Mouse (Mus musculus): Measurements from ENCODE around the gene Tspear.

The Tspear gene

GRCm38 (mm10) chr10:77882553-77882952 is 196.2 kb downstream of the Tspear start:
- no peak for DNase-seq

DNA sequence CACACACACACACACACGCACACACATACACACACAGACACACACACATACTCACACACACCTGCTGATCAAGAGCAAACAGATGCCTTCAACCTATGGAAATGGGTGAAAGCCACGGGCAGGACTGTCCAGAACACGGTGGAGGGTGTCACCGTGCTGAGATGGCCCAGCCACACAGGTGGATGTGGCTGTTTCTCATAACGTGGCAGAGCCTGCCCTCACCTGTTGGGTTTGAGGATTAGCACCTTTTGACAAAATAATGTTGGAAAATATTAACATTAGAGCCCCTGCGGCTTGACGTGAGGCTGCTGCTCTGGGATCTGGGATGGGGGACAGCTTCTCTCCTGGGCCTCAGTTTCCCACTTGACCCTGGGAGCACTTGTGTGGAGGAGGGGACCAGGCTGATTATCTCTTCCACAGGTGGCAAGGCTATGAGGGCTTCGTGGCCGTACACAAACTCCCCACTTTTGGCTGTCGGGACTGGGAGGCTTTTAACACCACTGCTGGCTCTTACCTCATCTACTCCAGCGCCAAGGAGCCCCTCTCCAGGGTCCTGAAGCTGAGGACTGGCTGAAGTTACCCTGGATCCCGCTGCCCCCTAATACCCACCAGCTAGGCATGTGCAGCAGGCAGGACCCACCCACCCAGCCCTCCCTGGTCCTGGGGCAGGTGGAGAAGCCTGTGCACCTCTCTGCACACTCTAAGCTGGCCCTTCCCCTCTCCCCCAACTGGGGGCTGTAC is 199.8 kb downstream of the Tspear start:
- peak; percentile 17 for DNase-seq

GRCm38 (mm10) chr10:77890987-77891565 is 204.7 kb downstream of the Tspear start:
- DNase-seq = no peak

- no peak for DNase-seq
Observed at GRCm38 (mm10) chr10:77895562-77895961, 209.2 kb downstream of the Tspear start.

GRCm38 (mm10) chr10:77900126-77900525 is 213.8 kb downstream of the Tspear start:
- no peak for DNase-seq

- no peak for DNase-seq
Observed at GRCm38 (mm10) chr10:77900903-77901818, 214.8 kb downstream of the Tspear start.

DNA sequence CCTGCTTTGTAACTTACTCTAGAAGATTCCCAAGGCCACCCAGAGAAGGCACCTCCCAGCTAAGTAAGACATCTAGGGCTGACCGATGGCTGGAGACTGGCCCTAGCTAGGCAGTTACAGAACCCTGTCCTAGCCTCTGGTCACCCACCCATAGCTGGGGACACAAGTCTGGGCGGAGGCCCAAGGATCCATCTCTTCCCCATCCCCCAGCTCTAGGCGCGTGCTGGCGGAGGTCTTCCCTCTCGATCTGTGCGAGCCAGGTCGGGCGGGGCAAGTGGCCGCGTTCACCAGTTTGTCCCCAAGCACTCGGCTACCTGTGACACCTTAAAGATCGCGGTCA is 215.5 kb downstream of the Tspear start:
- DNase-seq = no peak

- peak; percentile 82 for DNase-seq
Observed at GRCm38 (mm10) chr10:77902211-77902893, 216.0 kb downstream of the Tspear start, which contains the start of gene Lrrc3. Gene Lrrc3 (minus strand): TSS chr10:77902536.

- peak; percentile 82 for DNase-seq
Observed at GRCm38 (mm10) chr10:77902894-77903715, 216.7 kb downstream of the Tspear start.

DNA sequence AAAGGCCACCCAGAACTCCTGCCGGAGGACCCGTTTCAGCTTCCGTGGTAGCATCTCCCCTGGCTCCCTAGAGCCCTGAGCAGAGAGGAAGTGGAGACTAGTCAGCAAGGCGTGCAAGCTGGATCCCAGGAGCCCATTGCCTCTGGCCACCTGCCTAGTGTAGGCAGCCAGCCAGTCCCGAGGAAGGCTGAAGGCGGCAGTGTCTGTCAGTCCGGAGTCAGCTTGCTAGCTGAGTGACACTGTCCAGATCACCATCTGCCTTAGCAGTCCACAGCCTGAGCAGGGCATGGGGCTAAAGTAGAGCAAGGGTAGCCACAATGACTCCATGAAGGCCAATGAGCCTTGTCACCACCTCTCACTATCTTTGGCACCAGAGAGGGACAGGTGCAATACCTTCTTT is 226.2 kb downstream of the Tspear start:
- no peak for DNase-seq

GRCm38 (mm10) chr10:77913292-77913691 is 226.9 kb downstream of the Tspear start:
- no peak for DNase-seq

DNA sequence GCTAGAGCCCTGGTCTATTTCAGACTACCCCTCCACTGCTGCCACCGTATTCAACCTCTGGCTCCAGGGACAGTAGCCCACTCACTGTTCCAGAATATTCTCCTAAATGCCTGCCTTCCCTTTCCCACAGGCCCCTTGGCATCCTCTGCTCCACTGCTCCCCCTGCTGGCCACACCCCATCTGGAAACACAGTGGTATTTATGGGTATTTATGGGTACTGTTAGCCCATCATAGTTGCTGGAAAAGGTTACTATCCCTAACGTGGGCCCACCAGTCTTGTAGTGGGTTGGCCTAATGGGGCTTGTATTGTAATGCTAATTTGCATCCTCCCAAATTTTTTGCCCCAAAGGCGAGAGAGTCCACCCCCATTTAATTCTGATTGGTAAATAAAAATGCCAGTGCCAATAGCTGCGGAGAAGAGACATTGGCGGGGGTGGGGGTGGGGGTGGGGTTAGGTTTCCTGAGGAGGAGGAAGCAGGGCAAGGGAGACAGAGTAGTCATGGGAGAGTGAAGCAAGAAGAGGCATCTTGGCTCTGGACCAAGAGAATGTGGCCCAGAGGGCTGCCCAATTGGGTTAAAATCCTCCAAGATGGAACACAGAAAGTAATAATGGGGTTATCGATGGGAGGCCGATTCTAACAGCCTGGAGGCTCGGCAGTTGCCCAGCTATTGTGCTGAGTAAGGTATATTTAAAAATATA is 230.4 kb downstream of the Tspear start:
- peak; percentile 65 for DNase-seq

DNA sequence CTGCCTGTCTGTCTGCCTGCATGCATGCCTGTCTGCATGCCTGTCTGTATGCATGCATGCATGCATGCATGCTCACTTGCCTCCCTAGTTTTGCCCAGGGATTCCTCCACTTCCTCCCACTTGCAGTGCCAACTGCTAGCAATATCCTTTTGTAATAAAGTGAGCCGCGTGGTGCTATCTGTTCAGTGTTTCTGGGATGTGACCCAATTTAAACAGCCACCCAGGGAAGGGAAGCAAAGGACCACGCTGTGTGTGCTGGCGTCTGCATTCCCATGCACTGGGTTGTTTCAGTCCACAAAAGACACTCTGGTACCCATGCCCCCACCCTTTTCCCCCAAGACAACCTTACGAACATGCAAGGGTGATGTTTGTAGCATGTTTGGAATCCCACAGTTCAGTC is 234.6 kb downstream of the Tspear start:
- no peak for DNase-seq

- no peak for DNase-seq
Observed at GRCm38 (mm10) chr10:77922681-77923080, 236.3 kb downstream of the Tspear start.

DNA sequence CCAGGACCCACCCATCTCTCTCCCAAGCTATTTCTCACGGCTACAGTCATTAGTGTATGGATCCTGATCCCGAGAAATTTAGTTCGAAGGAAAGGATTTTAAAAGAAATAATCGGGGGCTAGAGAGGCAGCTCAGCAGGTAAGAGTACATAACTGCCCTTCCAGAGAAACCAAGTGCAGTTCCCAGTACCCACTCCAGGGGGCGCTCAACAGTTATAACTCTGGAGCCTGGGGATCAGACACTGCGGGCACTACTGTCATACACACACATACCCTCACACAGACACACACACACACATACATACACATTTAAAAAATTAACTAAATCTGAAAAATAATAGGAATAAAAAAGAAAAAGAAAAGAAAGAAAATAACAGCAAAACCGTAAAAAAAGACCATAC is 239.8 kb downstream of the Tspear start:
- DNase-seq = peak; percentile 67

DNA sequence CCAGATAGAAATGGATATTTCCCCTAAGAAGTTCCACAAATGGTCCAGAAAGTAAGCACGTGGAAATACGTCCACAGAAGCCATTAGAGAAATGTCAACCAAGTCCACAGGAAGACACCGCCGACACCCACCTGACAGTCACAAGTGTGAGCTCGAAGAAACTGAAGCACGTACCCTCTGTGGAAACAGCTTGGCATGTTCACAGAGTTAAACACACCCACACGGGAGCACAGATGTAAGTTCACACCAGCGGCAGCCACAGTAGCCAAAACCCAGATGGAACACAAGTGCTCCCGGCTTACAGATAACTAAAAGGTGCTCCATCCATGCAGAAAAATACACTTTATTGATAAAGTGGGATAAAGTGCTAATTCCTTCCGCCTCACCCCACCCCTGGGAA is 241.0 kb downstream of the Tspear start:
- DNase-seq = no peak

All from liver (tissue).